Mouse (Mus musculus) forebrain, embryonic 10.5 days (tissue): ENCODE data around the gene Sar1b. TPM values are rescaled to one million over a fixed set of nuclear protein-coding genes. Genes with fewer than 3 reads are reported as not detected.

ENCODE experiments used
- DNase-seq: peaks from one replicate; pipeline ENCODE4 v3.0.0-alpha.2; 2017; ENCODE audit warnings: low spot score; ENCODE audit errors: extremely low spot score
- H3K27ac ChIP-seq: fragments of 300-500 bp; sonication (generic); 2 replicates; pipeline ENCODE4 v1.5.1; 2016; ENCODE audit warnings: mild to moderate bottlenecking
- H3K27me3 ChIP-seq: fragments of 300-500 bp; sonication (generic); 2 replicates; pipeline ENCODE4 v1.6.1; 2016; ENCODE audit warnings: mild to moderate bottlenecking; ENCODE audit not compliant: poor library complexity, severe bottlenecking
- H3K36me3 ChIP-seq: fragments of 300-500 bp; sonication (generic); replicated peaks from 2 replicates; pipeline ENCODE4 v1.6.1; 2016; ENCODE audit warnings: mild to moderate bottlenecking, moderate library complexity
- H3K4me1 ChIP-seq: fragments of 300-500 bp; sonication (generic); 2 replicates; pipeline ENCODE4 v1.6.1; 2016
- H3K4me3 ChIP-seq: fragments of 300-500 bp; sonication (generic); 2 replicates; pipeline ENCODE4 v1.5.1; 2016; ENCODE audit warnings: mild to moderate bottlenecking, moderate library complexity
- H3K9me3 ChIP-seq: fragments of 300-500 bp; sonication (generic); 2 replicates; pipeline ENCODE4 v1.6.1; 2016; ENCODE audit warnings: mild to moderate bottlenecking, moderate library complexity
- WGBS: fragments of 180-500 bp; shearing (Covaris S2); methylation state at CpG from one replicate; pipeline ENCODE4 v1.1.7; 2016; 5-methylcytosine and 5-hydroxymethylcytosine counted together
- polyA plus RNA-seq: library from polyadenylated mRNA; unstranded; fragments of >200 nt; fragmentation: Nextera tagmentation; extraction: Ambion mirVana; gene quantifications from 2 replicates; pipeline ENCODE4 v1.2.1, GENCODE M21; 2016

Gene Sar1b
- polyA plus RNA-seq, 1 experiment from 2014 or later, result 112 TPM

DNA sequence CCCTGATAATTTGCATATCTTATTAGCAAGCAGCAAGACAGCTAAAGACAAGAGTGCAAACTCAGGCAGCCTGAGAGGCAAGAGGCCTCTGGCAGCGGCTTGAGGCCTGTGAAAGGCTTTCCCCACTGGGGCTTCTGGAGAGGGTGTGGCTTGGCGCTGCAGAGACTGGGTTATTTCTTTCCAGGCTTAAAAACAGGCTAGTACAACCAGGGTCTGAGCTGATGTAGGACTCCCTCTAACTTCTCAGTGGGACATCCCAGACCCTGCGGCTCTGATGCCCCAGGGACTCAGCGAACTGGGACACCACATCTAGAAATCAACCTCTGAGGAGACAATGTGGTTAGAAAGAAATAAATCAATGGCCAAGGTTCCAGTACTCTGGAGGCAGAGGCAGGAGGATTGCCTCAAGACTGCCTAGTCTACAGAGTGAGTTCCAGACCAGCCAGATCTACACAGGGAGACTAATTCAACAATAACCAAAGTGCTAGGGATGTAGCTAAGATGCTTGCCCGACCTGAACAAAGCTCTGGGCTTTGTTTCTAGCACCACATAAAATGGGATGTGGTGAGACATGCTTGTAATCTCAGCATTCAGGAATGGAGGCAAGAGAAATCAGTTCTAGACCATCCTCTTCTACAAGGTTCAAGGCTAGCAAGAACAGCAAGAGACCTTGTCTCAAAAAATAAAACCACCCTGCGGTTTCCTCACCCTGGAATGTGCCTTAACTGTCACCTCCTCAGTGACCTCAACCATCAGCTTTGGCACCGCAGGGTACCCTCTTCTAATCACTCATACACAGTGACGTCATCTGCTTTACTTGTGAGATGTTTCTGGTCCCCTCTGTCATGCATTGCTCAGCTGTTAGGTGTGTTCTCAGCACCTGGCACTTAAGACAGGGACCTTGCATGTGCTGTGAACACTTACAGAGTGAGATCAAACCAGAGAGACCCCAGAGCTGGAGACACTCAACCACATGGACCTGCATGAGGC lies 74.0 kb downstream of the Sar1b start:
- Histone ChIP-seq H3K27ac (no peak overlapping the region), H3K9me3 (no peaks in the 10 kb centered on the region), H3K4me3 (no peak overlapping the region), H3K27me3 (no peaks in the 10 kb centered on the region), H3K36me3 (no peaks in the 10 kb centered on the region), H3K4me1 (peaks cover 12% of the 10 kb centered on the region)
- 81% methylated on average over 8 of the region's 8 CpGs for WGBS
- DNase-seq, result no peak

DNA sequence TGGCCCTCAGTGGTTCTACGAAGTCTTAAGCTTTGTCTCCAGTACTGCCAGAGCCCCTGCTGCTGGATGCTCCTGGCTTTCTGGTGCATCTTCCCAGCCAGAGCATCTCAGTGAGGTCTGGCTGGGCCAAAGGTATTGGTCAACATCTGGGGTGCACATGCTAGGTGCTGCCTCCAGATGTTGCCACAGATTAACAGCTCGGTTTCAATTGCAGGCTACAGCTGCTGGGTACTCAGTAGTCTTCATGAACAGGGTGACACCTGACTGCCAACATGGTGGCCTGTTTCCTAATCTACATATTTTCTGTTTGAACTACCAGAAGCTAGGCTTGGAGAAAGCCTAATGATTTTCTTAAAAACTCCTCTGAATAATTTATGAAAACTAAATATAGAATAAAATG lies 75.6 kb downstream of the Sar1b start:
- H3K4me3 ChIP-seq, result no peak overlapping the region
- WGBS, result 70% methylated on average over 2 of the region's 2 CpGs
- H3K9me3 ChIP-seq, result no peaks in the 10 kb centered on the region

DNA sequence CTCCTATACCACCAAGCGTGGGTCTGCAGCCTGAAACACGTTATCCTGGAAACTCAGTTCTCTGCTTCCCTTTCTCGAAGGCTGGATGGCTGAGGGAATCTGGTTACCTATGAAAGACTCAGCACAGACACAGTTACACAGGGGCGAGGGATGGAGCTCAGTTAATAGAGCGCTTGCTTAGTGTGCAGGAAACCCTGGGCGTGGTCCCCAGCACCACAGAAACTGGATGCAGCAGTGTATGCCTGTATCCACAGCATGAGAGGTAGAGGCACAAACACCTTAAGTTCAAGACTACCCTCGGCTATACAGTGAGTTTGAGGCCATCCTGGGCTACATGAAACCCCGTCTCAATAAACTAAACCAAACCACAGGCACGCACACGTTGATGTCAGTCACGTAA lies 76.5 kb downstream of the Sar1b start:
- no peaks in the 10 kb centered on the region for H3K27me3 ChIP-seq
- DNase-seq, result no peak
- H3K27ac ChIP-seq, result no peak overlapping the region
- no peaks in the 10 kb centered on the region for H3K9me3 ChIP-seq
- no peaks in the 10 kb centered on the region for H3K36me3 ChIP-seq
- H3K4me3 ChIP-seq, result no peak overlapping the region
- 83% methylated on average over 11 of the region's 11 CpGs for WGBS
- peaks cover 5% of the 10 kb centered on the region; the same call in 1 of the 2 replicates for H3K4me1 ChIP-seq

More for the DNA sequence above, 75.6 kb downstream of the Sar1b start:
- no peak overlapping the region for H3K27ac ChIP-seq
- no peaks in the 10 kb centered on the region for H3K27me3 ChIP-seq
- DNase-seq, result no peak
- H3K36me3 ChIP-seq, result no peaks in the 10 kb centered on the region
- peaks cover 5% of the 10 kb centered on the region; the same call in 1 of the 2 replicates for H3K4me1 ChIP-seq

DNA sequence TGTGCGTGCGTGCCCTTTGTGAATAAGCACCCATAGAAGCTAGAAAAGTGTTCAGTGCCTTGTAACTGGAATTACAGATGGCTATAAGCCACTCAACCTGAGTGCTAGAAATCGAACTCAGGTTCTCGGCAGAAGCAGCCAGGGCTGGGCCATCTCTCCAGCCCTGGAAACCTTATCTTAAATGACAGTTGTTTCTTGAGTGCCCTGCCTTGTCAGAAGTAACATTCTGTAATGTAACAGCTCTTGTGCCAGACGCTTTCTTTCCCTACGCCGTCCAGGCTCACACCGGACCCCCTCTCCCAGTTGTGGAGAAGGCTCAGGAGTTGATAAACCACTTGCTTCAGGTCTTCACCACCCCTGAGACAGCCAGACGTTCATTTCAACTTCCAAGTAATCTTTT lies 77.2 kb downstream of the Sar1b start:
- Histone ChIP-seq H3K9me3 (no peaks in the 10 kb centered on the region), H3K36me3 (no peaks in the 10 kb centered on the region), H3K4me1 (peaks cover 5% of the 10 kb centered on the region; the same call in 1 of the 2 replicates), H3K4me3 (no peak overlapping the region), H3K27ac (no peak overlapping the region), H3K27me3 (no peaks in the 10 kb centered on the region)
- 90% methylated on average over 9 of the region's 9 CpGs for WGBS
- no peak for DNase-seq

DNA sequence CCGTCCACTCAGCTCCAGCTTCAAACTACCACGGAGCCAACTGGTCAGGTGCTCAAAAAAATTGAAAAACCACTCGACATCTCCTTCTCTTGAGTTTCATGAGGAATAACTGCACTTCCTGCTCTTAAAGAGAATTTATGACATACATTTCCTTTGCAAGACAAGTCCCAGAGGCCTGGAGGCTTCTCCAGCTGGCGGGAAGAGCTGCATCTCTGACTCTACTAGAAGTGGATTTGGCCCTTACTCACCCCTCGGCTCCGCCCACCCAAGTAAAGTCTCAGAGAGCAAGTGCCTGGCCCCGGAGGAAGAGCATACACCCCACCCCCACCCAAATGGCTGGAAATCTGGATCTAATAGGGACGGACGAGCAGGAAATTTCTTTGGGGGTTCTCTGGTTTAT lies 77.7 kb downstream of the Sar1b start:
- Histone ChIP-seq H3K9me3 (no peaks in the 10 kb centered on the region), H3K27ac (no peak overlapping the region), H3K27me3 (no peaks in the 10 kb centered on the region), H3K4me3 (no peak overlapping the region), H3K36me3 (no peaks in the 10 kb centered on the region), H3K4me1 (peaks cover 5% of the 10 kb centered on the region; the same call in 1 of the 2 replicates)
- no peak for DNase-seq
- WGBS, result 75% methylated on average over 9 of the region's 9 CpGs

Other genes with a start within 250 kb of the Sar1b start
- 15.9 and 16.3 TPM in 2 replicates for gene Phykpl, start 178.9 kb upstream of the Sar1b start, polyA plus RNA-seq
- gene Hnrnpab, start 156.8 kb upstream of the Sar1b start, polyA plus RNA-seq, result 597 and 634 TPM in 2 replicates
- gene Nhp2, start 144.0 kb upstream of the Sar1b start, polyA plus RNA-seq, result 273 and 279 TPM in 2 replicates
- 37.2 and 39.1 TPM in 2 replicates for gene Rmnd5b, start 127.8 kb upstream of the Sar1b start, polyA plus RNA-seq
- 19.4 and 21.1 TPM in 2 replicates for gene N4bp3, start 112.8 kb upstream of the Sar1b start, polyA plus RNA-seq
- 1.6 and 2.0 TPM in 2 replicates for gene D930048N14Rik, start 112.7 kb upstream of the Sar1b start, polyA plus RNA-seq
- 78.4 and 78.7 TPM in 2 replicates for gene 0610009B22Rik, start 74.8 kb upstream of the Sar1b start, polyA plus RNA-seq
- 12.8 and 14.0 TPM in 2 replicates for gene Sec24a, start 53 bp upstream of the Sar1b start, polyA plus RNA-seq
- 0.57 and 0.64 TPM in 2 replicates for gene Jade2, start 94.0 kb downstream of the Sar1b start, polyA plus RNA-seq
- gene Cdkn2aipnl, start 204.0 kb downstream of the Sar1b start, polyA plus RNA-seq, result 138 and 144 TPM in 2 replicates
- gene Ube2b, start 237.1 kb downstream of the Sar1b start, polyA plus RNA-seq, result 199 TPM in 2 replicates
- 11.0 and 13.0 TPM in 2 replicates for gene Cdkl3, start 240.5 kb downstream of the Sar1b start, polyA plus RNA-seq